Mouse (Mus musculus) heart, embryonic 11.5 days (tissue): Measurements from ENCODE around the gene Gm20388. TPM values are rescaled to one million over a fixed set of nuclear protein-coding genes. Genes with fewer than 3 reads are reported as not detected.

Source experiments
- ATAC-seq: fragments of 200-750 bp; cut with Nextera tagmentation; replicated peaks from 2 replicates; pipeline ENCODE4 v1.8.0; 2017; ENCODE audit warnings: moderate library complexity; ENCODE audit not compliant: insufficient number of reproducible peaks, low FRiP score, low TSS enrichment
- H3K27ac ChIP-seq: fragments of 300-500 bp; sonication (generic); 2 replicates; pipeline ENCODE4 v1.5.1; 2014; ENCODE audit warnings: mild to moderate bottlenecking, low read depth, low read length
- H3K27me3 ChIP-seq: fragments of 300-500 bp; sonication (generic); 2 replicates; pipeline ENCODE4 v1.6.1; 2014; ENCODE audit warnings: mild to moderate bottlenecking, low read length, mixed read lengths; ENCODE audit not compliant: control insufficient read depth, insufficient read depth
- H3K36me3 ChIP-seq: fragments of 300-500 bp; sonication (generic); 2 replicates; pipeline ENCODE4 v1.6.1; 2014; ENCODE audit warnings: mild to moderate bottlenecking, low read length, moderate library complexity, mixed read lengths; ENCODE audit not compliant: control insufficient read depth, insufficient read depth
- H3K4me1 ChIP-seq: fragments of 300-500 bp; sonication (generic); 2 replicates; pipeline ENCODE4 v1.6.1; 2014; ENCODE audit warnings: low read length; ENCODE audit not compliant: control insufficient read depth, insufficient read depth
- H3K4me2 ChIP-seq: fragments of 300-500 bp; sonication (generic); 2 replicates; pipeline ENCODE4 v1.6.1; 2014; ENCODE audit warnings: mild to moderate bottlenecking, moderate library complexity
- H3K4me3 ChIP-seq: fragments of 300-500 bp; sonication (generic); 2 replicates; pipeline ENCODE4 v1.5.1; 2014; ENCODE audit warnings: low read depth, low read length
- H3K9ac ChIP-seq: fragments of 300-500 bp; sonication (generic); 2 replicates; pipeline ENCODE4 v1.6.1; 2014; ENCODE audit warnings: mild to moderate bottlenecking, low read depth, low read length, moderate library complexity
- H3K9me3 ChIP-seq: fragments of 300-500 bp; sonication (generic); replicated peaks from 2 replicates; pipeline ENCODE4 v1.6.1; 2016; ENCODE audit warnings: low read length; ENCODE audit not compliant: control insufficient read depth
- WGBS: fragments of 180-500 bp; shearing (Covaris S2); extraction: QIAGEN DNeasy Blood & Tissue Kit; methylation state at CpG from one replicate; pipeline ENCODE4 v1.1.7; 2014; ENCODE audit not compliant: insufficient replicate concordance; 5-methylcytosine and 5-hydroxymethylcytosine counted together
- polyA plus RNA-seq: library from polyadenylated mRNA; unstranded; fragments of >200 nt; fragmentation: Nextera tagmentation; extraction: Ambion mirVana; gene quantifications from 2 replicates; pipeline ENCODE4 v1.2.1, GENCODE M21; 2014

The Gm20388 gene
- polyA plus RNA-seq, 1 experiment from 2014 or later = 6.4 TPM

DNA sequence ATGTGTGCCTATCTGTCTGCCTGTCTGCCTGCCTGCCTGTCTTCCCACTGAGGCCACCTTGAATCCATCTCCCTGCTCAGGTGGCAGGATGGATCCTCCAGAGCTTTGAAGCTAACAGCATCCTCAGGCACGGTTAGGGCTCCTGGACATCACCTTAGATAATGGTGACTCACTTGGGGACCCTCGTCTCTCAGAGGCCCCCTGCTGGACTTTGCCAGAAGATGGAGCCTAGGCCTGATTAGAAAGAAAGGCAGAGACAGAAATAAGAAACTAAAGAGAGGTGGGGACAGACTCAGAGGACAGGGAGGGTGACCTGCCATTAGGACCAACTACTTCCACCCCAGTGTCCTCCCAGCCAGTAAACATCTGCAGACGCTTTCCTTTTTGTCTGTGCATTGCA is 1488.5 kb downstream of the Gm20388 start:
- H3K9me3 ChIP-seq = no peaks in the 10 kb centered on the region
- no peak overlapping the region for H3K4me2 ChIP-seq
- 39% methylated on average over 3 of the region's 3 CpGs for WGBS
- H3K9ac ChIP-seq = no peak overlapping the region
- ATAC-seq = no peak
- no peak overlapping the region for H3K4me3 ChIP-seq
- H3K36me3 ChIP-seq = no peaks in the 10 kb centered on the region
- peaks cover 8% of the 10 kb centered on the region; the same call in 1 of the 2 replicates for H3K4me1 ChIP-seq
- no peak overlapping the region for H3K27ac ChIP-seq
- peaks cover 5% of the 10 kb centered on the region for H3K27me3 ChIP-seq

DNA sequence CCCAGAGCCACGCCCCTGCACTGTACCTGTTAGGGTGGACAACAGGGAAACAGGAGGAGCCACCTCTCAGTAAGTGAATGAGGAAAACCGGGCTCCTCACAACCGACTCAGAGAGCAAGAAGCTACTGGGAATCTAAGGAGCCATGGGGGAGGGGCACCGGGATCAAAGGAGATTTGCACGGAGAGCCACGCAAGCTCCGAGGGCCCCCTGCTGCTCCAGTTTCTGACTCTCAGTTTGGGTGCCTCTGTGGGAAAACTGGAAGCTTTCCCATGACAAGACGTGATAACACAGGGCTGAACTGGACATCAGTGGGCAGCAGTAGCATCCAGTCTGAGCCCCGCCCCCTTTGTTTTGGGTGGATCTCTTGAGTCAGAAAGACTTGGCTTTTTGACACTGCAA is 1489.9 kb downstream of the Gm20388 start:
- Histone ChIP-seq H3K4me1 (peaks cover 6% of the 10 kb centered on the region; the same call in 1 of the 2 replicates), H3K4me2 (no peak overlapping the region), H3K9me3 (no peaks in the 10 kb centered on the region), H3K27me3 (peaks cover 5% of the 10 kb centered on the region), H3K36me3 (no peaks in the 10 kb centered on the region), H3K4me3 (no peak overlapping the region), H3K9ac (no peak overlapping the region), H3K27ac (no peak overlapping the region)
- 35% methylated on average over 9 of the region's 9 CpGs for WGBS
- no peak for ATAC-seq

DNA sequence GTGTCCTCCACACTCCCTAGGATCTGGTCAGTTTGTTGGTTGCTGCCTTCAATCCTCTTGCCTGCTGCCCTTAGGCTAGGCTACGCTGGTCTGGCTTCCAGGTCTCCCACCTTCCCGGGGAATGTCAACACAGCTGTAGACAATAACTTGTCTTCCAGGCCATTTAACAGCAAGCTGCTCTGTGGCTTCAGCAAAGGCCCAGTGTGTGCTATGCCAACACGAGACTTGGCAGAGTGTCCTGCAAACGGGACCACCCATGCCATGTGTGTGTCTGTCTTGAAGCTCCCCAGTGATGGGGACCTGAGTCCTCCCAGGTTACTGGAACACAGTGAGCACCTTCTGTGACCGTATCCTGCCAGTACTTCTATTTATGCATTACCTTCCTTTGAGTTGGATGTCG is 1493.2 kb downstream of the Gm20388 start:
- no peaks in the 10 kb centered on the region for H3K27me3 ChIP-seq
- no peak for ATAC-seq
- H3K9me3 ChIP-seq = no peaks in the 10 kb centered on the region
- 0 out of 2 replicates have a peak, but pooled peaks cover 2% of the 10 kb centered on the region for H3K4me1 ChIP-seq
- H3K36me3 ChIP-seq = no peaks in the 10 kb centered on the region
- 77% methylated on average over 6 of the region's 6 CpGs for WGBS
- no peak overlapping the region for H3K27ac ChIP-seq
- no peak overlapping the region for H3K4me2 ChIP-seq
- H3K4me3 ChIP-seq = no peak overlapping the region
- H3K9ac ChIP-seq = no peak overlapping the region

DNA sequence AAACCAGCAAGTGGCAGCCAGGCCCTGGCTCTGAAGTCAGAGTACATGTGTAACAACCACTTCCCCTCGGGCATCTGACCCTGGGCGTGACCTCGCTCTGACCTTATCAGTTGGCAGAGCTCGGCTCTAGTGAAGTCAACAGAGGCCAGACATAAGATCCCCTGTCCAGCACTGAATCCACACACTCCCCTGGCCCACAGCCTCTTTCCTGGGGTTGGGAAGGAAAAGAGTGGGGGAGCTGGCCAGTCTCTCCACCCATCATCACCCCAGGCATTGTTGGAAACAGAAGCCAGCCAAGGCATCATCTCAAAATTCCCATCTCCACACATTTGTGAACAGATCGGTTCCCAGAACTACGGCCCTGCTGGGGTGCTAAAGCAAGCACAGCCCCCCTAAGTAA is 1507.4 kb downstream of the Gm20388 start:
- H3K36me3 ChIP-seq = no peaks in the 10 kb centered on the region
- no peak overlapping the region; the same call in 1 of the 2 replicates for H3K4me2 ChIP-seq
- H3K4me3 ChIP-seq = no peak overlapping the region
- 17% methylated on average over 6 of the region's 6 CpGs for WGBS
- H3K27ac ChIP-seq = no peak overlapping the region
- H3K4me1 ChIP-seq = peaks cover 10% of the 10 kb centered on the region
- no peak for ATAC-seq
- no peak overlapping the region for H3K9ac ChIP-seq
- no peaks in the 10 kb centered on the region for H3K27me3 ChIP-seq
- no peaks in the 10 kb centered on the region for H3K9me3 ChIP-seq

DNA sequence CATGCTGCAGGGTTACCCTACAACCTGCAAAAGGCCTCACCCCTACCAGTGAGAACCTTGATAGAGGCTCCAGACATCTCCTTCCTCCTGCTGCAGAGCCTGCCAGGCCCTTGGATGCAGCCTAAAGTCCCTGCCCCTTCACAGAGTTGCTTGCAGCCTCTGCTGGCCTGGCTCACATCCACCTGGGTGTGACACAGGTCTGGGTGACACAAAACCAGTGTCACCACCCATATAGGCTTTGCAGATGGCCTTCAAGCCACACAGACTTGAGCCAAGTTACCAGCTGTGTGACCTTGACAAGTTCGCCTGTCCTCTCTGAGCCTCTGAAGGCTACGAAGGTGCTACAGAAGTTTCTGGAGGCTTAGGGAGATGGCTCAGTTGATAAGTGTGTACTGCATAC is 1508.9 kb downstream of the Gm20388 start:
- WGBS = 84% methylated on average over 2 of the region's 2 CpGs
- no peak for ATAC-seq
- H3K4me1 ChIP-seq = peaks cover 10% of the 10 kb centered on the region
- no peak overlapping the region for H3K4me3 ChIP-seq
- no peak overlapping the region for H3K27ac ChIP-seq
- H3K36me3 ChIP-seq = no peaks in the 10 kb centered on the region
- H3K27me3 ChIP-seq = no peaks in the 10 kb centered on the region
- no peak overlapping the region for H3K9ac ChIP-seq
- no peak overlapping the region for H3K4me2 ChIP-seq
- no peaks in the 10 kb centered on the region for H3K9me3 ChIP-seq

DNA sequence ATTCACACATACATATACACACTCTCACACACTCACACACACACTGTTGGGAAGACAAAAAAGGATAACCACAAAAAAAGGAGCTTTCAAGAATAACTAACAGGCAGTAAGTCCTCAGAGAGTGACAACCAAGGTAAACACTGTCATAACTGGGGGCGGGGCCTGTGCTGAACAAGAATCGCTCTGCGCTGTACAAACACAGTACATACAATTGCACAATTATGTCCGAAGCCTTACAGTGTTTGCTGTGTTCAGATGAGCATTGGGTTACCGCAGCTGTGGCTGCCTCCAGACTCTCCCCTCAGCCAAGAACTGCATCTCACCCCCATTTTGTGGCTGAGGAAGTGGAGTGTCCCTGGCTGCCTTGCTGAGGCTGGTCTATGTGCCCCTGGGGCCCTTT is 1510.4 kb downstream of the Gm20388 start:
- WGBS = 84% methylated on average over 5 of the region's 5 CpGs
- Histone ChIP-seq H3K27ac (no peak overlapping the region), H3K4me1 (peaks cover 10% of the 10 kb centered on the region), H3K27me3 (no peaks in the 10 kb centered on the region), H3K36me3 (no peaks in the 10 kb centered on the region), H3K4me3 (no peak overlapping the region), H3K4me2 (no peak overlapping the region), H3K9ac (no peak overlapping the region), H3K9me3 (no peaks in the 10 kb centered on the region)
- no peak for ATAC-seq

DNA sequence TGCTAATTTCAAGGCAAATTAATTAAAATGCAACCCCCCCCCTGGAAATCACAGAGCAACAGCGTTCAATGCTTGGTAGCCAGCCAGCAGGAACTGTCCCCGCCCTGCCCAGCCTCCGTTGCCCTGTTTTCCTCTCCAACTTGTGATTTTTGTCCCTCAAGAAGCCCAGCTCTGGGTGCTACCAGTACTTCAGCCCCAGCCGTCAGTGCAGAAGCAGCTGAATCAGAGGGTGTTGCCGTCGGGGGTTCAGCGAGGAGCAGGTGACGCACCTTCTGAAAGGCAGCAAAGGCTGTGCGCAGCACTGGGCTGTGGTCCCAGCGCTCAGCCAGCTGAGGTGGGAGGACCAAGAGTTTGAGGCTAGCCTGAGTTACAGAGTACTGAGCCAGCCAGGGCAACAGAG is 1513.4 kb downstream of the Gm20388 start:
- H3K27ac ChIP-seq = no peak overlapping the region
- H3K4me3 ChIP-seq = no peak overlapping the region
- H3K4me2 ChIP-seq = no peak overlapping the region
- WGBS = 91% methylated on average over 10 of the region's 10 CpGs
- no peak overlapping the region for H3K9ac ChIP-seq
- no peaks in the 10 kb centered on the region for H3K9me3 ChIP-seq
- H3K4me1 ChIP-seq = no peaks in the 10 kb centered on the region
- H3K36me3 ChIP-seq = no peaks in the 10 kb centered on the region
- ATAC-seq = no peak
- no peaks in the 10 kb centered on the region for H3K27me3 ChIP-seq

DNA sequence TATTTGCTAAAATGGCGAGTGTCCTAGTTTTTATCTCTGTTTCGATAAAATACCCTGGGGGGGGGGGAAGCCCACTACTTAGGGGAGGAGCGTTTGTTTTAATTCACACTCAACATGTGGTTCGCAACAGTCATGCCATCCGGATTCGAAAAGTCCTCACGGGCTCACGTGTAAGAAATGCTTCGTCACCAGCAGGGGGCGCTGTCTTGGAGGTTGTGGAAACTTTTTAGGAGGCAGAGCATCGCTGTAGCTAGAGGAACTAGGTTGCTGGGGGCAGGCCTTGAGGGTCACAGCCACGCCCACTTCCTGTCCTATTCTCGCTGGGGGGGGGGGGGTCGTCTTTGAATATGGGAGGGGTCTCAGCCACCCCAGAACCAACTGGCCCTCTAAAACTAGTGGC is 1514.0 kb downstream of the Gm20388 start:
- H3K9me3 ChIP-seq = no peaks in the 10 kb centered on the region
- 78% methylated on average over 14 of the region's 14 CpGs for WGBS
- no peak for ATAC-seq
- no peaks in the 10 kb centered on the region for H3K36me3 ChIP-seq
- no peak overlapping the region for H3K27ac ChIP-seq
- H3K27me3 ChIP-seq = no peaks in the 10 kb centered on the region
- no peak overlapping the region for H3K9ac ChIP-seq
- H3K4me3 ChIP-seq = no peak overlapping the region
- H3K4me1 ChIP-seq = no peaks in the 10 kb centered on the region
- H3K4me2 ChIP-seq = no peak overlapping the region

DNA sequence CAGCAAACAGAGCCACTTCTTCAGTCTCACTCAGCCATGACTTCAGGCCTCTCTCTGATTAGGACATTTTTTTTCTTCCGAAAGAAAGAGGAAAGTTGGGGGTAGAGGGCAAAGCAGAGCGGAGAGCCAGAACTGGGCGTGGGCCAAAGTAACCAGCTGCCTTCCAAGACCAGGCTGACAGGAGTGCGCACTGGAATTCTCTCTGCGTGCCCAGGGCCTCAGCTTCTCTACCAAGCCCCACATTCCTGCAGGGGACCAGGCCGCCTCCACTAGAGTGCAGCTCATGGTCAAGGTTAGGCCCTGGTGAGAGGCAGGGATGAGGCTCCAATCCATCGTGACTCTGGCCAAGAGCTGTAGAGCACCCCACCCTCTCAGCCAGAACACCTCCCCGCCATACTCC is 1520.9 kb downstream of the Gm20388 start:
- Histone ChIP-seq H3K27me3 (0 out of 2 replicates have a peak, but pooled peaks cover 7% of the 10 kb centered on the region), H3K4me2 (no peak overlapping the region), H3K9me3 (no peaks in the 10 kb centered on the region), H3K4me3 (no peak overlapping the region), H3K4me1 (peaks cover 5% of the 10 kb centered on the region; the same call in 1 of the 2 replicates), H3K36me3 (no peaks in the 10 kb centered on the region), H3K9ac (no peak overlapping the region), H3K27ac (no peak overlapping the region)
- no peak for ATAC-seq
- WGBS = 61% methylated on average over 8 of the region's 8 CpGs
